In genomic region chr1:150393488-150393852, GRCm38 (mm10) we compare ENCODE assay signal across 8 mouse cellular contexts. TPM values are rescaled to one million over a fixed set of nuclear protein-coding genes. Genes with fewer than 3 reads are reported as not detected.
DNase-seq lines count a peak whose midpoint lies in the region; ATAC-seq and TF ChIP-seq lines count a peak whose summit lies in the region.

No protein-coding gene starts in this region.

- TF ChIP-seq POLR2A in small intestine, adult 2 months (IDR thresholded peaks at IDR 0.05; ENCODE audit: low read depth, low read length) = no peak

- under 1% methylated on average over 23 of the region's 27 CpGs for WGBS in lung, embryonic 15.5 days
- under 1% methylated on average over 27 of the region's 27 CpGs for WGBS in limb, embryonic 12.5 days
- under 1% methylated on average over 27 of the region's 27 CpGs for WGBS in small intestine, adult 2 months

- peak overlapping the region; percentile 62 for H3K4me2 ChIP-seq in lung, embryonic 15.5 days
- peak overlapping the region; percentile 57 for H3K4me2 ChIP-seq in limb, embryonic 12.5 days

- no peaks in the 10 kb centered on the region for H3K27me3 ChIP-seq in lung, embryonic 15.5 days
- H3K27me3 ChIP-seq in limb, embryonic 12.5 days = no peaks in the 10 kb centered on the region
- H3K27me3 ChIP-seq in small intestine, adult 2 months (ENCODE audit: control insufficient read depth, insufficient read depth, low read length) = no peaks in the 10 kb centered on the region

- no peak for DNase-seq in lung, postnatal 10 days
- DNase-seq in ovary, adult 18-20 months (ENCODE audit: low spot score) = no peak
- no peak for DNase-seq in yolk sac, embryonic 10.5 days (ENCODE audit: low spot score)
- no peak for DNase-seq in right cerebral cortex, postnatal 4 days

- H3K4me3 ChIP-seq in lung, embryonic 15.5 days = peak overlapping the region; percentile 71
- peak overlapping the region; percentile 73 for H3K4me3 ChIP-seq in limb, embryonic 12.5 days (replicated peaks)
- H3K4me3 ChIP-seq in small intestine, adult 2 months (ENCODE audit: low read depth, low read length) = peak overlapping the region; percentile 87

- H3K9me3 ChIP-seq in lung, embryonic 15.5 days = no peaks in the 10 kb centered on the region
- H3K9me3 ChIP-seq in limb, embryonic 12.5 days = no peaks in the 10 kb centered on the region

- H3K27ac ChIP-seq in lung, embryonic 15.5 days = peak overlapping the region; percentile 91
- peak overlapping the region; percentile 93 for H3K27ac ChIP-seq in limb, embryonic 12.5 days
- H3K27ac ChIP-seq in small intestine, adult 2 months (ENCODE audit: insufficient read depth, low read depth, low read length) = peak overlapping the region; percentile 70

- H3K9ac ChIP-seq in lung, embryonic 15.5 days = peak overlapping the region; percentile 74
- H3K9ac ChIP-seq in limb, embryonic 12.5 days (replicated peaks) = peak overlapping the region; percentile 81

- peaks cover 6% of the 10 kb centered on the region for H3K4me1 ChIP-seq in lung, embryonic 15.5 days
- H3K4me1 ChIP-seq in limb, embryonic 12.5 days (replicated peaks) = 0 out of 2 replicates have a peak, but pooled peaks cover 4% of the 10 kb centered on the region
- H3K4me1 ChIP-seq in small intestine, adult 2 months (ENCODE audit: control insufficient read depth, insufficient read depth, insufficient read length, low read length) = peaks cover 2% of the 10 kb centered on the region; the same call in 1 of the 2 replicates

- H3K36me3 ChIP-seq in lung, embryonic 15.5 days = peaks cover 31% of the 10 kb centered on the region
- H3K36me3 ChIP-seq in limb, embryonic 12.5 days = peaks cover 43% of the 10 kb centered on the region
- H3K36me3 ChIP-seq in small intestine, adult 2 months (ENCODE audit: control insufficient read depth, insufficient read depth, low read length) = peaks cover 22% of the 10 kb centered on the region

- ATAC-seq in lung, embryonic 15.5 days (ENCODE audit: borderline replicate concordance, extremely low read depth, low FRiP score, low TSS enrichment) = peak; percentile 58
- peak; percentile 33; the same call in 1 of the 2 replicates for ATAC-seq in erythroblast, adult 5-6 weeks (replicated peaks; ENCODE audit: low FRiP score, poor library complexity, severe bottlenecking)
- ATAC-seq in limb, embryonic 12.5 days (ENCODE audit: insufficient number of reproducible peaks, insufficient read depth, low FRiP score, low TSS enrichment, low read depth) = peak; percentile 28

- TF ChIP-seq CTCF in small intestine, adult 2 months (IDR thresholded peaks at IDR 0.05; ENCODE audit: extremely low read depth, insufficient read length, insufficient replicate concordance, low read depth, low read length) = no peak

RNA-seq across cellular contexts. Expression of gene Odr4, which starts 0.6 kb away (rescaled TPM):
- polyA plus RNA-seq in lung, embryonic 15.5 days (2015; fragmentation: Nextera tagmentation; extraction: Ambion mirVana) = 33.6 and 35.4 TPM in 2 replicates
- total RNA-seq in erythroblast, adult 5-6 weeks (2015; ENCODE audit: low replicate concordance) = 4.2 and 12.1 TPM in 2 replicates
- 12.8 and 34.1 TPM in 2 replicates for total RNA-seq in erythroblast, adult 5-6 weeks (2017; ENCODE audit: low replicate concordance)
- polyA plus RNA-seq in limb, embryonic 12.5 days (2016; fragmentation: Nextera tagmentation; extraction: Ambion mirVana) = 34.3 and 36.4 TPM in 2 replicates
- polyA plus RNA-seq in small intestine, adult 2 months (2012; rRNA removed) = 0.83 and 1.5 TPM in 2 replicates

RNA-seq across cellular contexts. Expression of gene Tpr, which starts 0.8 kb away (rescaled TPM):
- 158 and 160 TPM in 2 replicates for polyA plus RNA-seq in lung, embryonic 15.5 days (2015; fragmentation: Nextera tagmentation; extraction: Ambion mirVana)
- total RNA-seq in erythroblast, adult 5-6 weeks (2015; ENCODE audit: low replicate concordance) = 101 and 231 TPM in 2 replicates
- 171 and 190 TPM in 2 replicates for total RNA-seq in erythroblast, adult 5-6 weeks (2017; ENCODE audit: low replicate concordance)
- 212 and 218 TPM in 2 replicates for polyA plus RNA-seq in limb, embryonic 12.5 days (2016; fragmentation: Nextera tagmentation; extraction: Ambion mirVana)
- polyA plus RNA-seq in small intestine, adult 2 months (2012; rRNA removed) = 14.6 and 29.9 TPM in 2 replicates

Comparison
In these comparisons a context has a peak if more than half of its experiments do, and no peak if none do; other contexts are left out.
1. RNA of gene Odr4, which starts 0.6 kb away (polyA plus RNA-seq): 34.3 to 36.4 TPM in limb, embryonic 12.5 days and 33.6 to 35.4 TPM in lung, embryonic 15.5 days; 0.83 to 1.5 TPM in small intestine, adult 2 months; every median in the first group is over 10 times any median in the second.
2. Peak in every context shown above with its lines, with median percentiles within 50 percentile points of each other: ATAC-seq, H3K27ac ChIP-seq and H3K4me3 ChIP-seq.